Mouse (Mus musculus) liver, adult 2 months (tissue): Measurements from ENCODE around the gene 4921536K21Rik. TPM values are rescaled to one million over a fixed set of nuclear protein-coding genes. Genes with fewer than 3 reads are reported as not detected.
A peak's percentile ranks its signal among the peaks of the same experiment; 100 is the strongest.

Source experiments
- DNase-seq: peaks from one replicate; pipeline ENCODE4 v3.0.0-alpha.2; 2011; ENCODE audit warnings: low read depth, low spot score; ENCODE audit errors: extremely low read depth
- H3K27ac ChIP-seq: fragments of 200-500 bp; replicated peaks from 2 replicates; pipeline ENCODE4 v1.5.1; 2012; ENCODE audit warnings: low read depth, mild to moderate bottlenecking, control low read depth, inconsistent platforms, low read length; ENCODE audit not compliant: insufficient read depth
- H3K27me3 ChIP-seq: fragments of 200-500 bp; 2 replicates; pipeline ENCODE4 v1.6.1; 2012; ENCODE audit warnings: mild to moderate bottlenecking, moderate library complexity, low read length, inconsistent platforms; ENCODE audit not compliant: control insufficient read depth, insufficient read depth
- H3K36me3 ChIP-seq: fragments of 200-500 bp; 2 replicates; pipeline ENCODE4 v1.6.1; 2012; ENCODE audit warnings: low read length, inconsistent platforms; ENCODE audit not compliant: control insufficient read depth, insufficient read depth
- H3K4me1 ChIP-seq: fragments of 200-500 bp; 2 replicates; pipeline ENCODE4 v1.6.1; 2011; ENCODE audit warnings: low read length; ENCODE audit not compliant: control insufficient read depth, insufficient read depth
- H3K4me3 ChIP-seq: fragments of 200-500 bp; 2 replicates; pipeline ENCODE4 v1.5.1; 2011; ENCODE audit warnings: low read depth, mild to moderate bottlenecking, control low read depth, low read length, moderate library complexity; ENCODE audit not compliant: insufficient read depth
- H3K79me2 ChIP-seq: fragments of 200-500 bp; 2 replicates; pipeline ENCODE4 v1.6.1; 2012; ENCODE audit warnings: inconsistent platforms, mild to moderate bottlenecking, low read length, moderate library complexity; ENCODE audit not compliant: control insufficient read depth, insufficient read depth
- H3K9ac ChIP-seq: fragments of 200-500 bp; 2 replicates; pipeline ENCODE4 v1.6.1; 2012; ENCODE audit warnings: low read depth, mild to moderate bottlenecking, control low read depth, inconsistent platforms, low read length
- CTCF ChIP-seq: fragments of 200-500 bp; IDR thresholded peaks from 2 replicates; pipeline ENCODE4 v1.5.1; 2011; ENCODE audit warnings: low read depth, low read length, control low read depth
- POLR2A ChIP-seq: fragments of 200-500 bp; IDR thresholded peaks from 2 replicates; pipeline ENCODE4 v1.6.1; 2011; ENCODE audit warnings: low read length, control low read depth; ENCODE audit not compliant: insufficient read depth; ENCODE audit errors: extremely low read depth
- WGBS: fragments of 180-500 bp; shearing (Covaris S2); methylation state at CpG from one replicate; pipeline ENCODE4 v1.1.7; 2018; 5-methylcytosine and 5-hydroxymethylcytosine counted together
- polyA plus RNA-seq: library from polyadenylated mRNA; depleted of rRNA; stranded (reverse); fragments of >200 nt; gene quantifications from 2 replicates; pipeline ENCODE4 v1.2.3, GENCODE M21; 2012
- total RNA-seq: library from RNA; depleted of rRNA; stranded (reverse); fragments of >200 nt; gene quantifications from 2 replicates; pipeline ENCODE4 v1.2.3, GENCODE M21; 2014

Gene 4921536K21Rik
- total and polyA plus RNA-seq, 2 experiments, result not detected

- TF ChIP-seq POLR2A (no peak), CTCF (no peak)
- 86% methylated on average over 9 of the region's 9 CpGs for WGBS
- no peaks in the 10 kb centered on the region for H3K36me3 ChIP-seq
- no peaks in the 10 kb centered on the region for H3K27me3 ChIP-seq
- H3K9ac ChIP-seq, result no peak overlapping the region
- H3K4me3 ChIP-seq, result no peak overlapping the region
- H3K4me1 ChIP-seq, result peaks cover 3% of the 10 kb centered on the region; the same call in 1 of the 2 replicates
- no peak for DNase-seq
- no peaks in the 10 kb centered on the region for H3K79me2 ChIP-seq
- H3K27ac ChIP-seq, result no peak overlapping the region
Observed at GRCm38 (mm10) chr11:3933756-3934285, 38.9 kb upstream of the 4921536K21Rik start.

- peak within 1 kb of the TSS; percentile 57 for H3K4me3 ChIP-seq
- peak; percentile 87 for DNase-seq
- WGBS, result 1% methylated on average over 26 of the region's 26 CpGs
- peaks cover 3% of the 10 kb centered on the region; the same call in 1 of the 2 replicates for H3K4me1 ChIP-seq
- H3K27me3 ChIP-seq, result no peaks in the 10 kb centered on the region
- H3K79me2 ChIP-seq, result no peaks in the 10 kb centered on the region
- H3K9ac ChIP-seq, result peak within 1 kb of the TSS; percentile 45
- H3K36me3 ChIP-seq, result peaks cover 4% of the 10 kb centered on the region
- no peak for TF ChIP-seq CTCF
- 0 out of 2 replicates have a peak, but pooled peaks have one; percentile 10 for TF ChIP-seq POLR2A
- peak within 1 kb of the TSS; percentile 20; the same call in 1 of the 2 replicates for H3K27ac ChIP-seq
Observed at GRCm38 (mm10) chr11:3931511-3932211, 36.8 kb upstream of the 4921536K21Rik start, which contains the start of gene Tcn2. Gene Tcn2 (minus strand): TSS chr11:3932159.

DNA sequence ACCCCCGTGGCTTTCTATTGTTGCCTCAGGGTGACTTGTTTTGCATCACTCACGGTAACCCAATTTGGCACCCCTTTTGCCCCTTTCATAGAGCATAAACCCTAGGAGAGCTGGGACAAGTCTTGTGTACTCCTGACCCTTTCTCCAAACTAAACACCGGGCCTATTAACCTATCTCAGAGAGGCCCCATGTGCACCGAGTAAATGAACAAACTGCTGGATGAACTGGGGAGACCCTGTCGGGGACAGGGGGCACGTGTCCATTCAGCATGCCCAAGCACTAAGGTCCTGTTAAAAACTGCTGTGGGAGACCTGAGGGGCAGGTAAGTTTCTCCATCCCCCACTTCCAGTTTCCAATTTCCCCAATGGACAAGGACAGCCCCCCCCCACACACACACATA, 36.0 kb upstream of the 4921536K21Rik start:
- H3K27ac ChIP-seq, result peak overlapping the region; percentile 20; the same call in 1 of the 2 replicates
- DNase-seq, result no peak
- H3K36me3 ChIP-seq, result peaks cover 9% of the 10 kb centered on the region
- peaks cover 3% of the 10 kb centered on the region; the same call in 1 of the 2 replicates for H3K4me1 ChIP-seq
- TF ChIP-seq CTCF (no peak), POLR2A (no peak)
- 35% methylated on average over 6 of the region's 6 CpGs for WGBS
- no peaks in the 10 kb centered on the region for H3K27me3 ChIP-seq
- H3K79me2 ChIP-seq, result no peaks in the 10 kb centered on the region
- H3K4me3 ChIP-seq, result peak overlapping the region; percentile 57
- H3K9ac ChIP-seq, result peak overlapping the region; percentile 45

DNA sequence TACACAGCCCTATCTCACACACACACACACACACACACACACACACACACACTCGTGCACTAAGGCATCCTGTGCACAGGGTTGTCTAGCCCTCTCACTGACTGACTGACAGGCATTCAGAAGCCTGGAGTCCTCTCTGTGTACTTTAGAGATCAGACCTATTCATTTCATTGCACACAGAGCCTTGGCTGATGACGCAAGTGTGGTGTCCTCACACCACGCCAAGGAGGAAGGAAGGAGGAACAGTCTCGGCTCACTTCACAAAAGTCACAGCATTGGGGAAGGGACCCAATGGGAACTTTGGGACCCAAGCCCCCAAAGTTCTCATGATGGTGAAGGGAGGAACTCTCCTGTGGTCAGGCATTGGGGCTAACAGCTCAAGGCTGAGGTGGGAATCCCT, 35.1 kb upstream of the 4921536K21Rik start:
- DNase-seq, result no peak
- Histone ChIP-seq H3K27ac (no peak overlapping the region), H3K9ac (no peak overlapping the region), H3K4me1 (peaks cover 3% of the 10 kb centered on the region; the same call in 1 of the 2 replicates), H3K4me3 (peak overlapping the region; percentile 57), H3K79me2 (no peaks in the 10 kb centered on the region), H3K36me3 (peaks cover 12% of the 10 kb centered on the region), H3K27me3 (no peaks in the 10 kb centered on the region)
- TF ChIP-seq POLR2A (no peak), CTCF (no peak)
- 66% methylated on average over 4 of the region's 4 CpGs for WGBS

DNA sequence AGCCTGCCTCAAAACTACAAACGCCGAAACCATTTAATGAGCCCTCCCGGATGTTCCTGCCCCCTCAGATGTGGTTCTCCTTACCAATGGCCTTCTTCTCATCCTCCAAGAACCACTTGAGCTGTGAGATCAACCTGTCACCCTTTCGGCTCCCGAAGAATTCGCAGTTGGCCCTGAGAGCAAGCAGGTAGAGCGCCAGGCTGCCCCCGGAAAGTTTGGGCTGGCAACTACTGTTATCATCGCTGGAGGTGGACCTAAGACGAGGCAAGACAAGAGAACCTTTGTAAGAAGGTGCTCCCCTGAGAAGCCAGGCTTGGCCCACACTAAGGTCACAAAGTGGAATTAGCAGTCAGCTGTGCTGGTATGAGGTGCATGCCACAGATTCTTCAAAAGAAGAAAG, 31.0 kb upstream of the 4921536K21Rik start:
- Histone ChIP-seq H3K79me2 (no peaks in the 10 kb centered on the region), H3K4me1 (no peaks in the 10 kb centered on the region; the same call in 1 of the 2 replicates), H3K4me3 (no peak overlapping the region), H3K27ac (no peak overlapping the region), H3K27me3 (no peaks in the 10 kb centered on the region), H3K9ac (no peak overlapping the region), H3K36me3 (peaks cover 21% of the 10 kb centered on the region)
- WGBS, result 95% methylated on average over 10 of the region's 10 CpGs
- no peak for DNase-seq
- TF ChIP-seq POLR2A (no peak), CTCF (no peak)

DNA sequence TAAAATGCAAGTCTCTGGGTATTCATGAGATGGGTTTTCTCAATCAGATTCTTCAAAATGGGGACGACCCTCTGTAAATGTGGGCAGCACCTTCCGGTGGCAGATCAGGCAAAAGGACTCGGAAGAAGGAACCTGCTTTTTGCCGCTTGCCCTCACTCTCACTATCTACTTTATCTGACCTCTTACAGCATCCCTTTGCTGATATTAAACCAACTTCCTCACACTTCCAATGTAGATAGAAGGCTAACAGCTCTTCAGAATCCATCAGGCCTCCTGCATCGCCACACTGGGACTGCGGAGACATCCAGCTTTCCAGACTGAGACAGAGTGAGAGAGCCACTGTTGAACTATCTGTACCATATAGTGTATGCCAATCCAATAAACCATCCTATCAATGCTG, 27.8 kb upstream of the 4921536K21Rik start:
- Histone ChIP-seq H3K4me3 (no peak overlapping the region), H3K27me3 (no peaks in the 10 kb centered on the region), H3K79me2 (no peaks in the 10 kb centered on the region), H3K27ac (no peak overlapping the region), H3K36me3 (peaks cover 24% of the 10 kb centered on the region), H3K9ac (no peak overlapping the region), H3K4me1 (no peaks in the 10 kb centered on the region)
- TF ChIP-seq CTCF (no peak), POLR2A (no peak)
- 97% methylated on average over 6 of the region's 6 CpGs for WGBS
- no peak for DNase-seq
